Comparison of ENCODE assay signal across 16 mouse cellular contexts in genomic region chr15:37101419-37101818, GRCm38 (mm10).
DNase-seq lines count a peak whose midpoint lies in the region; ATAC-seq and TF ChIP-seq lines count a peak whose summit lies in the region.
"Had no signal": no experiment of that assay in that cellular context is flagged by ENCODE, and none has a peak within 500 bp of the region (broad histone marks: within the 10 kb centered on the region; RNA-seq: fewer than 3 reads in every experiment).

No protein-coding gene starts in this region.

- H3K27ac ChIP-seq in heart, postnatal 0 days (ENCODE audit: low read depth): no peak overlapping the region
- H3K27ac ChIP-seq in midbrain, embryonic 14.5 days (replicated peaks; ENCODE audit: low read depth, low read length): no peak overlapping the region
- no peak overlapping the region for H3K27ac ChIP-seq in midbrain, embryonic 11.5 days (ENCODE audit: low read depth, low read length)
- H3K27ac ChIP-seq in MEL (ENCODE audit: control insufficient read depth, low read depth, low read length): peak overlapping the region; percentile 63
- H3K27ac ChIP-seq in liver, postnatal 0 days (ENCODE audit: low read depth): no peak overlapping the region
- H3K27ac ChIP-seq: embryonic facial prominence, embryonic 15.5 days; forebrain, embryonic 15.5 days; hindbrain, embryonic 13.5 days; kidney, embryonic 15.5 days; limb, embryonic 12.5 days; stomach, embryonic 15.5 days had no signal

- H3K9me3 ChIP-seq in heart, postnatal 0 days (replicated peaks; ENCODE audit: control insufficient read depth, low read length): no peaks in the 10 kb centered on the region
- no peaks in the 10 kb centered on the region for H3K9me3 ChIP-seq in midbrain, embryonic 14.5 days (ENCODE audit: control insufficient read depth, low read length)
- H3K9me3 ChIP-seq in midbrain, embryonic 11.5 days (ENCODE audit: control insufficient read depth, low read length): no peaks in the 10 kb centered on the region
- no peaks in the 10 kb centered on the region for H3K9me3 ChIP-seq in MEL (replicated peaks; ENCODE audit: insufficient read depth, low read length)
- H3K9me3 ChIP-seq in liver, postnatal 0 days (ENCODE audit: low read length): no peaks in the 10 kb centered on the region
- H3K9me3 ChIP-seq: embryonic facial prominence, embryonic 15.5 days; forebrain, embryonic 15.5 days; hindbrain, embryonic 13.5 days; kidney, embryonic 15.5 days; limb, embryonic 12.5 days; stomach, embryonic 15.5 days had no signal

- TF ChIP-seq POLR2A in MEL (IDR thresholded peaks at IDR 0.05; ENCODE audit: control insufficient read depth in 1 of 2, insufficient read depth in 1 of 2, low read depth in 1 of 2, low read length in 2 of 2, poor library complexity in 1 of 2): no peak

- no peak overlapping the region for H3K9ac ChIP-seq in heart, postnatal 0 days (replicated peaks; ENCODE audit: low read depth, low read length)
- no peak overlapping the region for H3K9ac ChIP-seq in midbrain, embryonic 14.5 days (replicated peaks; ENCODE audit: low read length)
- H3K9ac ChIP-seq in midbrain, embryonic 11.5 days (ENCODE audit: low read length): no peak overlapping the region
- no peak overlapping the region for H3K9ac ChIP-seq in MEL (ENCODE audit: control insufficient read depth, low read depth, low read length, poor library complexity, severe bottlenecking)
- no peak overlapping the region for H3K9ac ChIP-seq in liver, postnatal 0 days (replicated peaks)
- H3K9ac ChIP-seq: embryonic facial prominence, embryonic 15.5 days; forebrain, embryonic 15.5 days; hindbrain, embryonic 13.5 days; kidney, embryonic 15.5 days; limb, embryonic 12.5 days; stomach, embryonic 15.5 days had no signal

- no peaks in the 10 kb centered on the region for H3K27me3 ChIP-seq in heart, postnatal 0 days (ENCODE audit: control insufficient read depth, insufficient read depth, low read length)
- no peaks in the 10 kb centered on the region for H3K27me3 ChIP-seq in midbrain, embryonic 14.5 days (ENCODE audit: control insufficient read depth, insufficient read depth, low read length)
- no peaks in the 10 kb centered on the region for H3K27me3 ChIP-seq in midbrain, embryonic 11.5 days (ENCODE audit: control insufficient read depth, insufficient read depth, low read length)
- H3K27me3 ChIP-seq in MEL (ENCODE audit: control insufficient read depth in 1 of 2, insufficient read depth in 2 of 2, low read length in 2 of 2): no peaks in the 10 kb centered on the region
- no peaks in the 10 kb centered on the region for H3K27me3 ChIP-seq in liver, postnatal 0 days (ENCODE audit: insufficient read depth, low read length)
- H3K27me3 ChIP-seq: embryonic facial prominence, embryonic 15.5 days; forebrain, embryonic 15.5 days; hindbrain, embryonic 13.5 days; kidney, embryonic 15.5 days; limb, embryonic 12.5 days; stomach, embryonic 15.5 days had no signal

- TF ChIP-seq EP300 in heart, postnatal 0 days (IDR thresholded peaks at IDR 0.05; ENCODE audit: low read depth): no peak
- TF ChIP-seq EP300 in MEL (IDR thresholded peaks at IDR 0.05; ENCODE audit: low read depth in 1 of 2, low read length in 2 of 2): no peak
- TF ChIP-seq EP300 in liver, postnatal 0 days (IDR thresholded peaks at IDR 0.05; ENCODE audit: low read depth): no peak

- no peak for DNase-seq in heart, postnatal 0 days (ENCODE audit: low spot score)
- no peak for DNase-seq in heart, adult 8-10 months (ENCODE audit: low spot score)
- DNase-seq in midbrain, embryonic 14.5 days: peak; percentile 16
- DNase-seq in midbrain, embryonic 11.5 days (ENCODE audit: low spot score, missing footprints): no peak
- DNase-seq in MEL (ENCODE audit: low read depth, low spot score): peak; percentile 70
- DNase-seq in liver, postnatal 0 days: no peak
- DNase-seq in adrenal gland, postnatal 36 days: no peak
- DNase-seq in layer of hippocampus, postnatal 10 days (ENCODE audit: low spot score in 2 of 2): no peak
- DNase-seq: gastrocnemius, postnatal 10 days; right cerebral cortex, postnatal 14 days had no signal

- peak; percentile 37 for TF ChIP-seq CTCF in heart, postnatal 0 days (IDR thresholded peaks at IDR 0.05; ENCODE audit: low read depth)
- TF ChIP-seq CTCF in MEL (IDR thresholded peaks at IDR 0.05 in 2 of 3, conservative IDR thresholded peaks at IDR 0.05 in 1 of 3; ENCODE audit: control insufficient read depth in 1 of 3, insufficient read depth in 1 of 3, low read depth in 2 of 3, low read length in 3 of 3, poor library complexity in 1 of 3, severe bottlenecking in 1 of 3): peak; percentile 64 to 80 (median 77)
- peak; percentile 40 for TF ChIP-seq CTCF in liver, postnatal 0 days (IDR thresholded peaks at IDR 0.05; ENCODE audit: low read depth)

- no peaks in the 10 kb centered on the region for H3K79me2 ChIP-seq in MEL (ENCODE audit: control insufficient read depth, insufficient read depth, low read length, poor library complexity)

- ATAC-seq in heart, postnatal 0 days (ENCODE audit: insufficient read depth, low read depth): no peak
- no peak; the same call in 1 of the 2 replicates for ATAC-seq in midbrain, embryonic 14.5 days (ENCODE audit: low FRiP score, low TSS enrichment)
- no peak for ATAC-seq in midbrain, embryonic 11.5 days (ENCODE audit: low FRiP score)
- no peak for ATAC-seq in liver, postnatal 0 days
- ATAC-seq: forebrain, embryonic 15.5 days had no signal

- WGBS in heart, postnatal 0 days: 94% methylated on average over 1 of the region's 1 CpGs
- 97% methylated on average over 1 of the region's 1 CpGs for WGBS in midbrain, embryonic 14.5 days
- WGBS in midbrain, embryonic 11.5 days: 83% methylated on average over 1 of the region's 1 CpGs
- WGBS in liver, postnatal 0 days (ENCODE audit: insufficient replicate concordance): 67% methylated on average over 1 of the region's 1 CpGs

- H3K4me3 ChIP-seq in heart, postnatal 0 days (ENCODE audit: low read depth, low read length): no peak overlapping the region
- no peak overlapping the region for H3K4me3 ChIP-seq in midbrain, embryonic 14.5 days (replicated peaks; ENCODE audit: low read depth, low read length)
- H3K4me3 ChIP-seq in midbrain, embryonic 11.5 days (ENCODE audit: low read depth, low read length): no peak overlapping the region
- peak overlapping the region in 1 of 2 experiments; percentile 40; a peak in 1 of 4 replicates for H3K4me3 ChIP-seq in MEL (ENCODE audit: control insufficient read depth in 1 of 2, insufficient read depth in 1 of 2, low read depth in 2 of 2, low read length in 2 of 2)
- no peak overlapping the region for H3K4me3 ChIP-seq in liver, postnatal 0 days (ENCODE audit: low read depth, low read length)
- H3K4me3 ChIP-seq: embryonic facial prominence, embryonic 15.5 days; forebrain, embryonic 15.5 days; hindbrain, embryonic 13.5 days; kidney, embryonic 15.5 days; limb, embryonic 12.5 days; stomach, embryonic 15.5 days had no signal

- H3K4me1 ChIP-seq in heart, postnatal 0 days (ENCODE audit: control insufficient read depth, insufficient read depth): no peaks in the 10 kb centered on the region
- no peaks in the 10 kb centered on the region for H3K4me1 ChIP-seq in midbrain, embryonic 14.5 days (ENCODE audit: control insufficient read depth, insufficient read depth, low read length)
- H3K4me1 ChIP-seq in midbrain, embryonic 11.5 days (ENCODE audit: control insufficient read depth, insufficient read depth, low read length): no peaks in the 10 kb centered on the region
- H3K4me1 ChIP-seq in MEL (ENCODE audit: control insufficient read depth in 1 of 2, insufficient read depth in 2 of 2, low read length in 2 of 2): peaks cover 15 to 16% of the 10 kb centered on the region in 2 experiments; a peak in 3 of 4 replicates
- no peaks in the 10 kb centered on the region; the same call in 1 of the 2 replicates for H3K4me1 ChIP-seq in liver, postnatal 0 days (ENCODE audit: insufficient read depth)

- no peak overlapping the region for H3K4me2 ChIP-seq in heart, postnatal 0 days (ENCODE audit: low read depth, low read length)
- no peak overlapping the region for H3K4me2 ChIP-seq in midbrain, embryonic 14.5 days (ENCODE audit: low read length)
- H3K4me2 ChIP-seq in midbrain, embryonic 11.5 days: no peak overlapping the region
- H3K4me2 ChIP-seq in liver, postnatal 0 days (ENCODE audit: low read depth, low read length): no peak overlapping the region
- H3K4me2 ChIP-seq: embryonic facial prominence, embryonic 15.5 days; forebrain, embryonic 15.5 days; hindbrain, embryonic 13.5 days; kidney, embryonic 15.5 days; limb, embryonic 12.5 days; stomach, embryonic 15.5 days had no signal

- no peaks in the 10 kb centered on the region for H3K36me3 ChIP-seq in heart, postnatal 0 days (replicated peaks; ENCODE audit: control insufficient read depth, insufficient read depth, low read length)
- no peaks in the 10 kb centered on the region for H3K36me3 ChIP-seq in midbrain, embryonic 14.5 days (ENCODE audit: control insufficient read depth, insufficient read depth, low read length)
- H3K36me3 ChIP-seq in midbrain, embryonic 11.5 days (ENCODE audit: control insufficient read depth, insufficient read depth, low read length): no peaks in the 10 kb centered on the region
- peaks cover 0 to 15% of the 10 kb centered on the region in 2 experiments; a peak in 2 of 4 replicates for H3K36me3 ChIP-seq in MEL (ENCODE audit: control insufficient read depth in 1 of 2, insufficient read depth in 2 of 2, low read length in 2 of 2)
- H3K36me3 ChIP-seq in liver, postnatal 0 days (replicated peaks; ENCODE audit: insufficient read depth, low read length): no peaks in the 10 kb centered on the region
- H3K36me3 ChIP-seq: embryonic facial prominence, embryonic 15.5 days; forebrain, embryonic 15.5 days; hindbrain, embryonic 13.5 days; kidney, embryonic 15.5 days; limb, embryonic 12.5 days; stomach, embryonic 15.5 days had no signal

- TF ChIP-seq RAD21 in MEL (IDR thresholded peaks at IDR 0.05; ENCODE audit: low read depth, low read length): peak; percentile 66

TF ChIP-seq in MEL, 35 proteins besides CTCF, POLR2A, EP300 and RAD21:
- TF ChIP-seq MXI1 (IDR thresholded peaks at IDR 0.05; ENCODE audit: low read depth, low read length): no peak
- no peak for TF ChIP-seq ZMIZ1 (IDR thresholded peaks at IDR 0.05; ENCODE audit: low read depth, low read length)
- TF ChIP-seq ZC3H11A (IDR thresholded peaks at IDR 0.05; ENCODE audit: low read depth, low read length): peak; percentile 51
- no peak for TF ChIP-seq MYB (IDR thresholded peaks at IDR 0.05; ENCODE audit: low read depth, low read length)
- no peak for TF ChIP-seq POLR2AphosphoS2 (IDR thresholded peaks at IDR 0.05; ENCODE audit: low read length)
- no peak for TF ChIP-seq NRF1 (IDR thresholded peaks at IDR 0.05; ENCODE audit: insufficient read depth, low read depth, low read length, poor library complexity, severe bottlenecking)
- TF ChIP-seq MAZ (IDR thresholded peaks at IDR 0.05; ENCODE audit: low read depth, low read length): no peak
- peak; percentile 86 for TF ChIP-seq SMC3 (IDR thresholded peaks at IDR 0.05; ENCODE audit: low read depth, low read length)

Comparison
In these comparisons a context has a peak if more than half of its experiments do, and no peak if none do; other contexts are left out.
1. DNase-seq: peak in midbrain, embryonic 14.5 days (single experiment) and MEL (single experiment); none in heart, postnatal 0 days (single experiment), heart, adult 8-10 months (single experiment), midbrain, embryonic 11.5 days (single experiment), liver, postnatal 0 days (single experiment), adrenal gland, postnatal 36 days (0 of 2) and layer of hippocampus, postnatal 10 days (0 of 2).
2. Peak in every context shown above with its lines, with median percentiles within 50 percentile points of each other: CTCF ChIP-seq.